Mouse (Mus musculus) heart, embryonic 16.5 days (tissue): ENCODE measurements at regions not wholly inside any gene's neighbourhood (a gene's known extent, or its start where the extent isn't known, plus 50 kb on each side); places are given as distances from the start of the nearest gene placed in this dataset.

ENCODE experiments used
- ATAC-seq: fragments of 200-750 bp; cut with Nextera tagmentation; replicated peaks from 2 replicates; pipeline ENCODE4 v1.8.0; 2017; ENCODE audit warnings: moderate number of reproducible peaks; ENCODE audit not compliant: insufficient read depth, low FRiP score; ENCODE audit errors: extremely low read depth
- H3K27ac ChIP-seq: fragments of 300-500 bp; sonication (generic); 2 replicates; pipeline ENCODE4 v1.5.1; 2014; ENCODE audit warnings: mild to moderate bottlenecking, low read length, control low read depth, moderate library complexity
- H3K27me3 ChIP-seq: fragments of 300-500 bp; sonication (generic); 2 replicates; pipeline ENCODE4 v1.6.1; 2014; ENCODE audit warnings: low read length, mixed read lengths; ENCODE audit not compliant: control insufficient read depth, insufficient read depth
- H3K36me3 ChIP-seq: fragments of 300-500 bp; sonication (generic); 2 replicates; pipeline ENCODE4 v1.6.1; 2014; ENCODE audit not compliant: control insufficient read depth, insufficient read depth
- H3K4me1 ChIP-seq: fragments of 300-500 bp; sonication (generic); 2 replicates; pipeline ENCODE4 v1.6.1; 2014; ENCODE audit warnings: low read length, mixed read lengths; ENCODE audit not compliant: control insufficient read depth, insufficient read depth
- H3K4me2 ChIP-seq: fragments of 300-500 bp; sonication (generic); 2 replicates; pipeline ENCODE4 v1.6.1; 2014; ENCODE audit warnings: low read depth, mild to moderate bottlenecking, control low read depth, low read length
- H3K4me3 ChIP-seq: fragments of 300-500 bp; sonication (generic); 2 replicates; pipeline ENCODE4 v1.5.1; 2014; ENCODE audit warnings: mild to moderate bottlenecking, control low read depth, low read length
- H3K9ac ChIP-seq: fragments of 300-500 bp; sonication (generic); 2 replicates; pipeline ENCODE4 v1.6.1; 2014; ENCODE audit warnings: low read length, control low read depth
- H3K9me3 ChIP-seq: fragments of 300-500 bp; sonication (generic); replicated peaks from 2 replicates; pipeline ENCODE4 v1.6.1; 2016; ENCODE audit warnings: low read length; ENCODE audit not compliant: control insufficient read depth
- WGBS: fragments of 180-500 bp; shearing (Covaris S2); extraction: QIAGEN DNeasy Blood & Tissue Kit; methylation state at CpG from one replicate; pipeline ENCODE4 v1.1.7; 2014; 5-methylcytosine and 5-hydroxymethylcytosine counted together

- no peaks in the 10 kb centered on the region for H3K27me3 ChIP-seq
- no peaks in the 10 kb centered on the region for H3K36me3 ChIP-seq
- no peaks in the 10 kb centered on the region; the same call in 1 of the 2 replicates for H3K9me3 ChIP-seq
- peaks cover 20% of the 10 kb centered on the region for H3K4me1 ChIP-seq
- 61% methylated on average over 17 of the region's 17 CpGs for WGBS
- peak overlapping the region; percentile 32 for H3K4me2 ChIP-seq
- ATAC-seq, result peak; percentile 14; the same call in 1 of the 2 replicates
- H3K4me3 ChIP-seq, result no peak overlapping the region
- peak overlapping the region; percentile 75 for H3K27ac ChIP-seq
- H3K9ac ChIP-seq, result peak overlapping the region; percentile 51
These were observed 123.5 kb downstream of the Ly86 start for GRCm38 (mm10) chr13:37468304-37469178.

GRCm38 (mm10) chr13:37470230-37470907 is 125.4 kb downstream of the Ly86 start:
- peaks cover 20% of the 10 kb centered on the region for H3K4me1 ChIP-seq
- no peaks in the 10 kb centered on the region; the same call in 1 of the 2 replicates for H3K9me3 ChIP-seq
- 33% methylated on average over 11 of the region's 11 CpGs for WGBS
- H3K4me3 ChIP-seq, result no peak overlapping the region
- H3K27ac ChIP-seq, result no peak overlapping the region
- H3K27me3 ChIP-seq, result no peaks in the 10 kb centered on the region
- no peaks in the 10 kb centered on the region for H3K36me3 ChIP-seq
- ATAC-seq, result no peak
- no peak overlapping the region for H3K4me2 ChIP-seq
- H3K9ac ChIP-seq, result no peak overlapping the region

DNA sequence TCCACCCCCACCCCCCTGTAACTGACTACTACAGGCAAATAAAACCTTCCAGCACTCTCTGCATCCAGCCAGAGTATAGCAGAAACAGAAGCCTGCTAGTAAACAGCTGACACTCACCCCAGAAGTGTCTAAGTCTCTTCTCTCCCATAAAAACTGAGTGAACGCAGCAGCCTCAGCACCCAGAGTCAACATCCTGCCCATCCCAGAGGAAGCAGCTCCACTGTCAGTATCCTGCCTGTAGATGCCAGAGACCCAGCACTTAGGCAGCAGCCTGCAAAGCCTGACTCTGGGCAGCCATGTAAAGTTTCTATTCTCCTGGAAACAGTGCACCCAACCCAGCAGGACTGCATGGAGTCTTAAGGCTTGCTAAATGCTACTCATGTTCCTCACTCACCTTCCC is 128.4 kb downstream of the Ly86 start:
- Histone ChIP-seq H3K4me2 (no peak overlapping the region), H3K27me3 (no peaks in the 10 kb centered on the region), H3K27ac (no peak overlapping the region), H3K4me1 (peaks cover 37% of the 10 kb centered on the region), H3K9ac (no peak overlapping the region), H3K9me3 (no peaks in the 10 kb centered on the region; the same call in 1 of the 2 replicates), H3K4me3 (no peak overlapping the region), H3K36me3 (no peaks in the 10 kb centered on the region)
- ATAC-seq, result no peak
- WGBS, result 55% methylated on average over 1 of the region's 1 CpGs

GRCm38 (mm10) chr13:37475804-37476203 is 130.8 kb downstream of the Ly86 start:
- Histone ChIP-seq H3K4me2 (no peak overlapping the region), H3K4me1 (peaks cover 31% of the 10 kb centered on the region), H3K4me3 (no peak overlapping the region), H3K9me3 (no peaks in the 10 kb centered on the region; the same call in 1 of the 2 replicates), H3K27me3 (no peaks in the 10 kb centered on the region), H3K9ac (no peak overlapping the region), H3K36me3 (no peaks in the 10 kb centered on the region), H3K27ac (peak overlapping the region; percentile 72)
- WGBS, result 40% methylated on average over 3 of the region's 3 CpGs
- ATAC-seq, result no peak

GRCm38 (mm10) chr13:37476256-37477053 is 131.4 kb downstream of the Ly86 start:
- Histone ChIP-seq H3K36me3 (no peaks in the 10 kb centered on the region), H3K27ac (peak overlapping the region; percentile 72), H3K9ac (peak overlapping the region; percentile 34), H3K4me2 (no peak overlapping the region), H3K4me1 (peaks cover 31% of the 10 kb centered on the region), H3K27me3 (no peaks in the 10 kb centered on the region), H3K4me3 (no peak overlapping the region), H3K9me3 (no peaks in the 10 kb centered on the region; the same call in 1 of the 2 replicates)
- WGBS, result 45% methylated on average over 13 of the region's 13 CpGs
- no peak for ATAC-seq

- Histone ChIP-seq H3K36me3 (no peaks in the 10 kb centered on the region), H3K4me3 (peak overlapping the region; percentile 42), H3K9ac (peak overlapping the region; percentile 66), H3K4me1 (peaks cover 38% of the 10 kb centered on the region), H3K4me2 (peak overlapping the region; percentile 70), H3K27ac (peak overlapping the region; percentile 72), H3K9me3 (no peaks in the 10 kb centered on the region), H3K27me3 (no peaks in the 10 kb centered on the region)
- no peak for ATAC-seq
- 34% methylated on average over 6 of the region's 6 CpGs for WGBS
These were observed 132.3 kb downstream of the Ly86 start for GRCm38 (mm10) chr13:37477342-37477741.

DNA sequence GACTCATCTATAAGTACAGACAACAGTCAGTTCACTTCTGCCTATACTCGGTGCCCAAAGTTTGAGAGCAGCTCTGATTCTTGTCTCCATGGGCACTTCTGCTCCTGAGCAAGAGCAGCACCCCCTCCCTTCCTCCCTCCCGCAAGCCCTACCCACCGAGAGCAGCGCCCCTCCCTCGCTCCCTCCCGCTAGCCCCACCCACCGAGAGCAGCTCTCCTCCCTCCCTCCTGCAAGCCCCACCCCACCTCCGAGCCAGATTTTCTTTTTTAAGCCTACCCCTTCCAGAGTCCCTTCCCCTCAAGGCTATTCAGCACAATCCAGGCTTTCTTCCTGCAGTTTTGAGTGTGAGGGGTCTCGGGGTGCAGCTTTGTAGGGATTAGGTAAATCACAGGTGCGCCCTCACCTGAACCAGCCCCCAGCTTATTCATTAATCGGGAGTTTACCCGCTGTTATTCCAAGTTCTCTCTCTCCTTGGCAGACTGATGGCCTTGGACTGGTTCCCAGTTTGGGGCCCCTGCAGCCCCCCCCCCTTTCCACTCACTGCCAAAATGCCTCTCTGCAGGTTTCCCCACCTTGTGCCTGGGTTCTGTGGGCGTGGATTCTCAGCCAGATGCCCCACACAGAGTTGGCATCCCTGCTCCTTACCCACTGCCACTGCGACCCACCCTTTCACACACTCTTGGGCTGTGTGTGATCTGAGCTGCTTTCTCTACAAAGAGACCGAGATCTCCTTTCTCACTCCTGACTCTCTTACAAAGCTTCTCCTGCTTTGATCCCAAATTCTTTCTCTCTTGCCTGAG is 132.9 kb downstream of the Ly86 start:
- peaks cover 38% of the 10 kb centered on the region for H3K4me1 ChIP-seq
- H3K27me3 ChIP-seq, result no peaks in the 10 kb centered on the region
- peak overlapping the region; percentile 70 for H3K4me2 ChIP-seq
- H3K4me3 ChIP-seq, result peak overlapping the region; percentile 42
- peak overlapping the region; percentile 72 for H3K27ac ChIP-seq
- peak overlapping the region; percentile 66 for H3K9ac ChIP-seq
- WGBS, result 5% methylated on average over 15 of the region's 15 CpGs
- peak; percentile 84 for ATAC-seq
- no peaks in the 10 kb centered on the region for H3K9me3 ChIP-seq
- no peaks in the 10 kb centered on the region for H3K36me3 ChIP-seq

DNA sequence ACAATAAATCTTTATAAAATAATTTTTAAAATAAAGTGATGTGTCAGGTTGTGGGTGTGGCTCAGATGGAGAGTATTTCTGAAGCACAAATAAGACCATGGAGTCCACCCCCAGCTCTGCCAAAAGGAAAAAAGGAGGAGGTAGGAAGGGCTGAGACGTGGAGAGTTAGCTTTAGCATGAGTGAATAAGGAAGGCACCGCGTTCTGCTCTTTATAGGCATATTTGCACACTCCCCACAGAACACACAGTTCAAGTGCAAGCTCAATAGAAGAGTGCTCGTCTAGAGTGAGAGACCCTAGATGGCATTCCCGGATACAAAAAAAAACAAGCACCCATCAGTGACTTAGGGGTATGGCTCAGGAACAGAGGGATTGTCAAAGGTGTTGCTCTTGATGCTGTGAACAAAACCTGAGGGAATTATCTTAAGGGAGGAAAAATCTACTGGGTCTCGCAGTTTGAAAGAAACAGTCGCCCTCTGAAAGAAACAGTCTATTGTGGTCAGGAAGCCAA is 134.2 kb downstream of the Ly86 start:
- Histone ChIP-seq H3K36me3 (no peaks in the 10 kb centered on the region), H3K4me1 (peaks cover 46% of the 10 kb centered on the region), H3K9me3 (no peaks in the 10 kb centered on the region), H3K27ac (no peak overlapping the region), H3K9ac (no peak overlapping the region), H3K4me3 (no peak overlapping the region), H3K27me3 (no peaks in the 10 kb centered on the region), H3K4me2 (no peak overlapping the region)
- 79% methylated on average over 7 of the region's 7 CpGs for WGBS
- ATAC-seq, result no peak
